Mouse (Mus musculus) lung, adult 2 months (tissue): ENCODE measurements around the gene Sac3d1.

Experiments
- CTCF ChIP-seq: fragments of 200-500 bp; IDR thresholded peaks from 2 replicates; pipeline ENCODE4 v1.5.1; 2011; ENCODE audit warnings: mild to moderate bottlenecking, low read length, control low read depth; ENCODE audit not compliant: insufficient read depth
- POLR2A ChIP-seq: fragments of 200-500 bp; IDR thresholded peaks from 2 replicates; pipeline ENCODE4 v1.6.1; 2011; ENCODE audit warnings: low read depth, mild to moderate bottlenecking, control low read depth, low read length, borderline replicate concordance; ENCODE audit errors: extremely low read depth

DNA sequence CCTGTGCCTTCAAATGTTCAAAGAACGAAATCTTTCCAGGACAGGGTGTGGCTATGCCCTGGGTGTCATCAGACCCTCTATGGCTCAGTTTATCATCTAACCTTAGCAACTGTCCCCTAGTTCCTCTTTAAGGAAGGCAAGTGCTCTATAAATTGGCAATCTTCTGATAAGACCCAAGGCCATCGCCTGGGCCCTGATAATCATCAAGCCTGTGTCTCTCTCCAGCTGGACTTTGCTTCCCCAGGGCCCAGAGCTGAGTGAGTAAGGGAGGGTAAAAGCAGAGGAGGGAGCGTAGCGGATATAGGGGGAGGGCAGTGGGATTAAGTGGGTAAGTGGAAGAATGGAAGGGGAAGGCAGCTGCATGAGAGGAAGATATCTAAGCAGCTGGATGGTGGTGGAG lies 14.0 kb downstream of the Sac3d1 start:
- TF ChIP-seq POLR2A (no peak), CTCF (no peak)
